Mouse (Mus musculus): ENCODE data around the gene Camk2d. TPM values are rescaled to one million over a fixed set of nuclear protein-coding genes. Genes with fewer than 3 reads are reported as not detected.

Gene Camk2d
- polyA plus RNA-seq, 1 experiment from 2014 or later = 40.9 TPM

DNA sequence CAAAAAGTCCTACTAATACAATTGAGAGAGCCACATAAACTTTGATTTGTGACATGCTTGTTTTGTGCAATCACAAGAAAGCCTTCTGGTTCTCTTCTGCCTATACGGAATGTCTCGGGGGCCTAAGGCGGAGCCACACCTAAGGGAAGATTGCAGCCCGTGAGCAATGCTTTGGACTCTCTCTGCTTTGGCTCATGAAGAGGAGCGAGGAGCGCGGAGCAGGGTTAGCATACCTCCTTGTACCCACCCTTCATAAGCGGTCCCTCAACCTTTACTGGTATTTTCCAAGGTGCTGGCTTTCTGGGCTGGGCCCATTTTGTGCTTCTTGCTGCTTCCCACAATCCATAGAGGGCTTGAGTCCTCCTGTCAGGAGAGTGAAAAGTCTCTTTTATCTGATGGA lies 96.7 kb downstream of the Camk2d start:
- H3K4me1 ChIP-seq (ENCODE audit: control insufficient read depth, insufficient read depth, low read length) = peaks cover 13% of the 10 kb centered on the region
- H3K4me3 ChIP-seq (ENCODE audit: low read depth, low read length) = no peak overlapping the region
- H3K4me2 ChIP-seq (ENCODE audit: low read depth, low read length) = peak overlapping the region; percentile 27
- H3K36me3 ChIP-seq (ENCODE audit: control insufficient read depth, insufficient read depth, low read length) = no peaks in the 10 kb centered on the region
- no peak overlapping the region; the same call in 1 of the 2 replicates for H3K27ac ChIP-seq (replicated peaks; ENCODE audit: low read depth, low read length)
- ATAC-seq (ENCODE audit: low read depth) (no peak), DNase-seq (ENCODE audit: low spot score) (no peak)
- no peak overlapping the region for H3K9ac ChIP-seq (ENCODE audit: low read depth, low read length)
- H3K9me3 ChIP-seq (ENCODE audit: control insufficient read depth, low read length) = no peaks in the 10 kb centered on the region
- 64% methylated on average over 8 of the region's 8 CpGs for WGBS
- no peaks in the 10 kb centered on the region for H3K27me3 ChIP-seq (replicated peaks; ENCODE audit: control insufficient read depth, insufficient read depth, low read length)

DNA sequence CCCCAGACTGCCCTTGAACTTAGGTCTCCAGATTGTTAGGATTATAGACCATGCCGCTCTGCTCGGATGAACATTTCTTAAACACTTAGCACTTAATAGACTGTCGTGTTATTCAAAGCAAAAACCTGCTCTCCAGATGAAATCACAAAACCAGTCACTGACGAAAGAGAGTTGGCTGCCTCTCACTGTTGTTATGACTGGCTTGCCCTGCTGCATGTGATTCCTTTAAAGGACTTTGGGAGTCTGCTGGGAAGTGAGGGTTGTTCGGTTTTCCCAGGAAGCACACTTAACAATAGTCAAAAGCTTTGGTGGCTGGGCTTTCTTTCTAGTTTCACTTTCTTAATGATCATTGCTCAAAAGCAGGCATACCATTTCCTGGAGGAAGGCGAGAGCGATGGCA lies 97.2 kb downstream of the Camk2d start:
- peak overlapping the region; percentile 26; the same call in 1 of the 2 replicates for H3K9ac ChIP-seq (ENCODE audit: low read depth, low read length)
- no peaks in the 10 kb centered on the region for H3K36me3 ChIP-seq (ENCODE audit: control insufficient read depth, insufficient read depth, low read length)
- H3K27me3 ChIP-seq (replicated peaks; ENCODE audit: control insufficient read depth, insufficient read depth, low read length) = no peaks in the 10 kb centered on the region
- H3K4me1 ChIP-seq (ENCODE audit: control insufficient read depth, insufficient read depth, low read length) = peaks cover 13% of the 10 kb centered on the region
- ATAC-seq (ENCODE audit: low read depth) (0 out of 2 replicates have a peak, but pooled peaks have one; percentile 16), DNase-seq (ENCODE audit: low spot score) (peak; percentile 75)
- peak overlapping the region; percentile 27 for H3K4me2 ChIP-seq (ENCODE audit: low read depth, low read length)
- no peak overlapping the region; the same call in 1 of the 2 replicates for H3K27ac ChIP-seq (replicated peaks; ENCODE audit: low read depth, low read length)
- no peaks in the 10 kb centered on the region for H3K9me3 ChIP-seq (ENCODE audit: control insufficient read depth, low read length)
- WGBS = 32% methylated on average over 7 of the region's 7 CpGs
- peak overlapping the region; percentile 2; the same call in 1 of the 2 replicates for H3K4me3 ChIP-seq (ENCODE audit: low read depth, low read length)

DNA sequence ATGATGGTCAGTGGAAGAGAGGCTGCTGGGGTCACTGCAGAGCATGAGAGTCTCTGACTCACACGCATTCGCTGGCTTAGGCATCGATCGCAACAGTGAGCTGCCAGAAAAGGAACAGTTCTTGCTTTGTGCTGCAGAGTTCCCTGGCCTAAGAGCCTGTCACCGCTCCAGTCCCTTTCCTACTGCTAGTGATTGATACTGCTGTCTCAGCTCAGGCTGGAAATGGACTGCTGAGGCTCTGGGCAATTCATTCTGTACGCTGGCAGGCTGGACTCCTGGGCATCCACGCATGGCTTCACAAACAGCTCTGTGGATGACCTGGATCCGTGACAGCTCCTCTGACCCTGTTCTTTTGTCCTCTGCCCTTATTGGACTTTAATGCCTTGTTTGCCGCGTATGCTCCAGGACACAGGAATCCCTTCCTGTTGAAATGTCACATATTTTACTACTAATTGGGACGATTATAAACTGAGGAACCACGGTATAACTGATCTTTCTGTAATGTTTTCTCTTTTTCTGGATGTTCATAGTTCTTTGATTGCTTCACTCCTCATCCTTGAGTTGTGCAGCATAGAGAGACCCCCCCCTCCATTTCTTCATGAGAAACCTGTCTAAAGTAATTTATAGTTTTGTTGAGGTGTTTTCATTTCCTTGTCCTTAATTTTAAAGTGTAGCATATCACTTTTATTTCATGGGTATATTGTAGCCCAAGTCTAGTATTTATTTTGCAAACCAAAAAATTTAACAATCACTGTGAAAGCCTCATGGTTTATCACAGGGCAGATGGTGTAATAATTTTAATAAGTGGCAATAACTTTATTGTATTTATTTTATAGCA lies 99.6 kb downstream of the Camk2d start:
- peaks cover 13% of the 10 kb centered on the region for H3K4me1 ChIP-seq (ENCODE audit: control insufficient read depth, insufficient read depth, low read length)
- 0 out of 2 replicates have a peak overlapping the region, but pooled peaks have one; percentile 8 for H3K9ac ChIP-seq (ENCODE audit: low read depth, low read length)
- DNase-seq (ENCODE audit: low spot score) (peak; percentile 33), ATAC-seq (ENCODE audit: low read depth) (peak; percentile 60; the same call in 1 of the 2 replicates)
- H3K4me3 ChIP-seq (ENCODE audit: low read depth, low read length) = no peak overlapping the region
- 38% methylated on average over 12 of the region's 12 CpGs for WGBS
- H3K9me3 ChIP-seq (ENCODE audit: control insufficient read depth, low read length) = no peaks in the 10 kb centered on the region
- H3K4me2 ChIP-seq (ENCODE audit: low read depth, low read length) = peak overlapping the region; percentile 12; the same call in 1 of the 2 replicates
- no peaks in the 10 kb centered on the region for H3K27me3 ChIP-seq (replicated peaks; ENCODE audit: control insufficient read depth, insufficient read depth, low read length)
- H3K36me3 ChIP-seq (ENCODE audit: control insufficient read depth, insufficient read depth, low read length) = no peaks in the 10 kb centered on the region
- no peak overlapping the region for H3K27ac ChIP-seq (replicated peaks; ENCODE audit: low read depth, low read length)

DNA sequence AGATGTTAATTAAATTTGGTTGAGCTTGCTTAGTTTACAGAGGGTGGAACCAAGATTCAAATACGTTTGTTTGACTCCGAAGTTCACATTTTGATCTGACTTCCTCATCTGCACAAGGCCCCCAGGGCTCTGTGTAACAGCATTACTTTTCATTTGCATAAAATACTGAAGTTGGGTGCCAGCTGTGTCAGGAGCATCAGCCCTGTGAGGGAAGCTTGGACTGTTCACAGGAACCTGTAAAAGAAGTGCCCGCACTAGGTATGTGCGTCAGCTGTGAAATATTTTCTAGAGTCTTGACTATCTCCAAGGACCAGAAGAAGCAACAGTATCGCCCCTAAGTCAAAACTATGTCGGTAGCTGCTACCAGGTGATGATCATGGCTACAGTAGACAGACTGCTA lies 100.5 kb downstream of the Camk2d start:
- ATAC-seq (ENCODE audit: low read depth) = no peak

DNA sequence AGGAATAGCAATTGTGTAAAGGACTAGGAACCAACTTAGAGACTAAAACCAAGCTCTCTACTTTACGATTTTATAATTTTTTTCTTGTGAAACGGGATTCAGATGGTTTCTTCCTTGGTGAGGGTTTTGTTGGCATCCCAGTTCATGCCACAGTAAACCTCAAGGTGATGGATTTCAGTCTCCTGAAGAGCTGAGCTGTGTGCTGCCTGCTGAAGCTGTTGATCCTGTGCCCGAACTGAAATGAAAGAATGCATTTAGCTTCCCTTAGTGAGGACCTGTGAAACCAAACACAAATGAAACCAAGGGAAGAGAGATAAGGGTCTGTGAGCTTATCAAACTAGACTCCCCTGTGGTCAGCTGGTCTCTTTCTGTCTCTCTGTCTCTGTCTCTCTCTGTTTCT lies 103.6 kb downstream of the Camk2d start:
- Histone ChIP-seq H3K27me3 (replicated peaks; ENCODE audit: control insufficient read depth, insufficient read depth, low read length) (no peaks in the 10 kb centered on the region), H3K4me3 (ENCODE audit: low read depth, low read length) (no peak overlapping the region), H3K9me3 (ENCODE audit: control insufficient read depth, low read length) (peaks cover 3% of the 10 kb centered on the region; the same call in 1 of the 2 replicates), H3K4me1 (ENCODE audit: control insufficient read depth, insufficient read depth, low read length) (peaks cover 6% of the 10 kb centered on the region), H3K27ac (replicated peaks; ENCODE audit: low read depth, low read length) (no peak overlapping the region), H3K4me2 (ENCODE audit: low read depth, low read length) (no peak overlapping the region), H3K36me3 (ENCODE audit: control insufficient read depth, insufficient read depth, low read length) (no peaks in the 10 kb centered on the region), H3K9ac (ENCODE audit: low read depth, low read length) (no peak overlapping the region)
- DNase-seq (ENCODE audit: low spot score) (no peak), ATAC-seq (ENCODE audit: low read depth) (no peak)
- 64% methylated on average over 3 of the region's 3 CpGs for WGBS

More for the DNA sequence above, 100.5 kb downstream of the Camk2d start:
- 78% methylated on average over 6 of the region's 6 CpGs for WGBS
- Histone ChIP-seq H3K9me3 (ENCODE audit: control insufficient read depth, low read length) (no peaks in the 10 kb centered on the region), H3K4me1 (ENCODE audit: control insufficient read depth, insufficient read depth, low read length) (peaks cover 13% of the 10 kb centered on the region), H3K27ac (replicated peaks; ENCODE audit: low read depth, low read length) (no peak overlapping the region), H3K4me2 (ENCODE audit: low read depth, low read length) (no peak overlapping the region), H3K9ac (ENCODE audit: low read depth, low read length) (no peak overlapping the region), H3K27me3 (replicated peaks; ENCODE audit: control insufficient read depth, insufficient read depth, low read length) (no peaks in the 10 kb centered on the region), H3K36me3 (ENCODE audit: control insufficient read depth, insufficient read depth, low read length) (no peaks in the 10 kb centered on the region), H3K4me3 (ENCODE audit: low read depth, low read length) (no peak overlapping the region)
- no peak for DNase-seq (ENCODE audit: low spot score)

DNA sequence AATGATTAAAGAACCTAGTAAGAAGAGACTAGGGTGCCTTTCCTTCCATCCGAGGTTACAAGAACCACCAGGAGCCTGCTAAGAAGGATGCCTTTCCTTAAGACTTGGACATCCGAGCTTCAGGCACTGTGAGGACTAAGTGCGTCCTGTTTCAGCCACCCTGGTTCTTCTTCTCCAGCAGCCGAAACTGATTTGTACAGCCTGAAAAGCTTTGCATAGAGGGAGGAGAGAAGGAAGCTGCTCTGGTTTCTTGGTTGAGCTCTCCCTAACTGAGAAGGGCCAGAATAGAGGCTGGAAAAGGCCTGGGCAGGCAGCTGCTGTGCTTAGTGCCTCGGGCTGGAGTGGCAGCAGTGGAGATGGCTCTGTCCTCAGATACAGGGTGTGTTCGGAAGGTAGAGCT lies 105.0 kb downstream of the Camk2d start:
- Histone ChIP-seq H3K4me3 (ENCODE audit: low read depth, low read length) (no peak overlapping the region), H3K9ac (ENCODE audit: low read depth, low read length) (no peak overlapping the region), H3K4me2 (ENCODE audit: low read depth, low read length) (no peak overlapping the region), H3K9me3 (ENCODE audit: control insufficient read depth, low read length) (peaks cover 3% of the 10 kb centered on the region; the same call in 1 of the 2 replicates), H3K27me3 (replicated peaks; ENCODE audit: control insufficient read depth, insufficient read depth, low read length) (no peaks in the 10 kb centered on the region), H3K4me1 (ENCODE audit: control insufficient read depth, insufficient read depth, low read length) (no peaks in the 10 kb centered on the region), H3K36me3 (ENCODE audit: control insufficient read depth, insufficient read depth, low read length) (no peaks in the 10 kb centered on the region), H3K27ac (replicated peaks; ENCODE audit: low read depth, low read length) (no peak overlapping the region)
- WGBS = 84% methylated on average over 6 of the region's 6 CpGs
- no peak for ATAC-seq (ENCODE audit: low read depth)
- DNase-seq (ENCODE audit: low spot score) = no peak

DNA sequence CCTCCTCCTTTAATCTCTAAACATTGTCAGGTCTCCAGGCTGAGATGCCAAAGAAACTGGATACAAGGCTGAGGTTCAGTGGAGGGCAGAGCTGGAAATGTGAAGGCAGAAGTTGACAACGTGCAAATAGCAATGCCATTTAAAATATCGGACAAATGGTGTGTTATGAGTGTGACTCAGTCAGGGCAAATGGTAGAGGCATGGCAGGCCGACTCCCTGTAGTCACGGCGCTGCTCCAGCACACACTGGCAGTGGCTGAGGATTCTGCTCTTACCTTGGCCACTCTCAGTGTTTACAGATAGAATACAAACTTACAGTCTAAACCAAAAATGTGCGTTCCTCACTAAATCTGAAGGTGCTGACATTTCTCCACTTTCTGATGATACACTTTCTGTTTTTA lies 105.5 kb downstream of the Camk2d start:
- H3K4me1 ChIP-seq (ENCODE audit: control insufficient read depth, insufficient read depth, low read length) = no peaks in the 10 kb centered on the region
- DNase-seq (ENCODE audit: low spot score) (no peak), ATAC-seq (ENCODE audit: low read depth) (no peak)
- H3K27ac ChIP-seq (replicated peaks; ENCODE audit: low read depth, low read length) = no peak overlapping the region
- H3K9me3 ChIP-seq (ENCODE audit: control insufficient read depth, low read length) = peaks cover 3% of the 10 kb centered on the region; the same call in 1 of the 2 replicates
- WGBS = 87% methylated on average over 6 of the region's 6 CpGs
- H3K4me3 ChIP-seq (ENCODE audit: low read depth, low read length) = no peak overlapping the region
- H3K9ac ChIP-seq (ENCODE audit: low read depth, low read length) = no peak overlapping the region
- H3K27me3 ChIP-seq (replicated peaks; ENCODE audit: control insufficient read depth, insufficient read depth, low read length) = no peaks in the 10 kb centered on the region
- no peaks in the 10 kb centered on the region for H3K36me3 ChIP-seq (ENCODE audit: control insufficient read depth, insufficient read depth, low read length)
- H3K4me2 ChIP-seq (ENCODE audit: low read depth, low read length) = no peak overlapping the region

DNA sequence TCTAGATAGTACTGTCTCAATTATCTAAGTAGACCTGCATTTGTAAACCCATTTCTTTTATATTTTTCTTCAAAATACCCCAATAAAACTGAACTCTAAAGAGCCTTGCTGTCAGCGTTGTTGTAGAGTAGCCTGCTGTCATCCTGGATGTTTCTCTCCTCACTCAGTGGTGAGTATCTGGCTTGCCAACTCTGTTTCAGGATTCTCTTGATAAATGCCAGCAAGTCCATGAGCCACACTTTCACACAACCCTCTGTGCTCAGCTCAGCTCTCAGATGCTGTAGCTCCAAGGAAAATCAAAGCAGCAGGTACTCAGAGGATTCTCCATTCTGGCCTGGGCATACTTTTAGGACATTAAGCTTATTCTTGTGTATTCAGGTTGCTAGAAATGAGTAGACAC lies 109.4 kb downstream of the Camk2d start:
- no peak overlapping the region for H3K4me2 ChIP-seq (ENCODE audit: low read depth, low read length)
- no peak overlapping the region for H3K4me3 ChIP-seq (ENCODE audit: low read depth, low read length)
- peaks cover 3% of the 10 kb centered on the region; the same call in 1 of the 2 replicates for H3K9me3 ChIP-seq (ENCODE audit: control insufficient read depth, low read length)
- no peaks in the 10 kb centered on the region for H3K4me1 ChIP-seq (ENCODE audit: control insufficient read depth, insufficient read depth, low read length)
- H3K36me3 ChIP-seq (ENCODE audit: control insufficient read depth, insufficient read depth, low read length) = no peaks in the 10 kb centered on the region
- ATAC-seq (ENCODE audit: low read depth) = no peak
- no peak overlapping the region for H3K27ac ChIP-seq (replicated peaks; ENCODE audit: low read depth, low read length)
- H3K27me3 ChIP-seq (replicated peaks; ENCODE audit: control insufficient read depth, insufficient read depth, low read length) = no peaks in the 10 kb centered on the region
- no peak overlapping the region for H3K9ac ChIP-seq (ENCODE audit: low read depth, low read length)
- WGBS = 87% methylated on average over 1 of the region's 1 CpGs
- DNase-seq (ENCODE audit: low spot score) = no peak

Measured in embryonic facial prominence, embryonic 14.5 days (tissue).